10 mouse cellular contexts compared by ENCODE assay signal in genomic region chr16:13351268-13351667, GRCm38 (mm10).
DNase-seq lines count a peak whose midpoint lies in the region; ATAC-seq and TF ChIP-seq lines count a peak whose summit lies in the region.
"Had no signal": no experiment of that assay in that cellular context is flagged by ENCODE, and none has a peak within 500 bp of the region (broad histone marks: within the 10 kb centered on the region; RNA-seq: fewer than 3 reads in every experiment).

No protein-coding gene starts in this region.

- H3K36me3 ChIP-seq in intestine, embryonic 16.5 days (ENCODE audit: control insufficient read depth, insufficient read depth, low read length) = no peaks in the 10 kb centered on the region
- H3K36me3 ChIP-seq in intestine, embryonic 15.5 days = no peaks in the 10 kb centered on the region
- no peaks in the 10 kb centered on the region for H3K36me3 ChIP-seq in ES-E14 (ENCODE audit: control insufficient read depth, insufficient read depth, low read length, poor library complexity, severe bottlenecking)
- H3K36me3 ChIP-seq in forebrain, embryonic 11.5 days (ENCODE audit: control insufficient read depth, insufficient read depth, low read length) = no peaks in the 10 kb centered on the region

- no peak overlapping the region for H3K27ac ChIP-seq in intestine, embryonic 16.5 days (ENCODE audit: low read length)
- H3K27ac ChIP-seq in intestine, embryonic 15.5 days = no peak overlapping the region
- no peak overlapping the region for H3K27ac ChIP-seq in ES-E14 (ENCODE audit: insufficient read depth, low read depth, low read length, poor library complexity, severe bottlenecking)
- no peak overlapping the region for H3K27ac ChIP-seq in forebrain, embryonic 11.5 days (ENCODE audit: low read depth, low read length)

- H3K4me3 ChIP-seq in intestine, embryonic 16.5 days (ENCODE audit: low read length) = no peak overlapping the region
- H3K4me3 ChIP-seq in intestine, embryonic 15.5 days (replicated peaks) = no peak overlapping the region
- no peak overlapping the region for H3K4me3 ChIP-seq in ES-E14 (ENCODE audit: insufficient read depth in 1 of 2, low read depth in 1 of 2, low read length in 2 of 2, poor library complexity in 1 of 2, severe bottlenecking in 1 of 2)
- no peak overlapping the region for H3K4me3 ChIP-seq in forebrain, embryonic 11.5 days (ENCODE audit: low read depth, low read length)

- ATAC-seq in intestine, embryonic 16.5 days = 0 out of 2 replicates have a peak, but pooled peaks have one; percentile 40
- ATAC-seq in intestine, embryonic 15.5 days = no peak
- no peak for ATAC-seq in forebrain, embryonic 11.5 days (replicated peaks; ENCODE audit: low FRiP score)

- H3K4me2 ChIP-seq in intestine, embryonic 16.5 days (ENCODE audit: low read depth, low read length) = no peak overlapping the region
- no peak overlapping the region for H3K4me2 ChIP-seq in intestine, embryonic 15.5 days (replicated peaks)
- no peak overlapping the region for H3K4me2 ChIP-seq in forebrain, embryonic 11.5 days (ENCODE audit: low read depth, low read length, severe bottlenecking)

- DNase-seq in A20 (ENCODE audit: low read depth, low spot score) (peak; percentile 38), ES-E14 (ENCODE audit: low read depth, low spot score) (no peak)
- DNase-seq in kidney, postnatal 14 days = peak; percentile 32
- no peak for DNase-seq in forebrain, embryonic 11.5 days (ENCODE audit: low spot score)
- no peak for DNase-seq in left cerebral cortex, adult 9 months (ENCODE audit: low spot score in 2 of 2)
- DNase-seq in testis, postnatal 10 days (ENCODE audit: low spot score) = no peak
- DNase-seq: heart, postnatal 14 days; right cerebral cortex, postnatal 14 days had no signal

- H3K27me3 ChIP-seq in intestine, embryonic 16.5 days (replicated peaks; ENCODE audit: control insufficient read depth, insufficient read depth, low read length) = no peaks in the 10 kb centered on the region
- H3K27me3 ChIP-seq in intestine, embryonic 15.5 days (replicated peaks) = no peaks in the 10 kb centered on the region
- no peaks in the 10 kb centered on the region for H3K27me3 ChIP-seq in forebrain, embryonic 11.5 days (ENCODE audit: control insufficient read depth, insufficient read depth, low read length)

- peaks cover 8% of the 10 kb centered on the region for H3K4me1 ChIP-seq in intestine, embryonic 16.5 days (ENCODE audit: control insufficient read depth, insufficient read depth, low read length)
- H3K4me1 ChIP-seq in intestine, embryonic 15.5 days (replicated peaks) = no peaks in the 10 kb centered on the region
- H3K4me1 ChIP-seq in ES-E14 (ENCODE audit: control insufficient read depth in 2 of 2, insufficient read depth in 2 of 2, low read length in 2 of 2, poor library complexity in 1 of 2) = no peaks in the 10 kb centered on the region
- H3K4me1 ChIP-seq in forebrain, embryonic 11.5 days (replicated peaks; ENCODE audit: control insufficient read depth, insufficient read depth, low read length) = peaks cover 2% of the 10 kb centered on the region; the same call in 1 of the 2 replicates

- H3K9me3 ChIP-seq in intestine, embryonic 16.5 days (ENCODE audit: control insufficient read depth, low read length) = no peaks in the 10 kb centered on the region
- no peaks in the 10 kb centered on the region for H3K9me3 ChIP-seq in intestine, embryonic 15.5 days
- H3K9me3 ChIP-seq in ES-E14 (ENCODE audit: control insufficient read depth, insufficient read depth, low read depth, low read length) = no peaks in the 10 kb centered on the region
- H3K9me3 ChIP-seq in forebrain, embryonic 11.5 days (ENCODE audit: control insufficient read depth, low read length) = no peaks in the 10 kb centered on the region

- no peak overlapping the region for H3K9ac ChIP-seq in intestine, embryonic 16.5 days (ENCODE audit: low read depth, low read length)
- no peak overlapping the region for H3K9ac ChIP-seq in intestine, embryonic 15.5 days
- H3K9ac ChIP-seq in ES-E14 (ENCODE audit: insufficient read depth, low read depth, low read length, poor library complexity, severe bottlenecking) = no peak overlapping the region
- H3K9ac ChIP-seq in forebrain, embryonic 11.5 days (ENCODE audit: low read length) = no peak overlapping the region

- in situ Hi-C loops in ES-E14 (cut with MboI; ENCODE audit: low sequenced_read_pairs in 2 of 2, unreplicated experiment in 2 of 2) = no loop called here

TF ChIP-seq in ES-E14, 5 proteins besides CTCF, POLR2A, EP300 and RAD21:
- TF ChIP-seq ZC3H11A (IDR thresholded peaks at IDR 0.05; ENCODE audit: borderline replicate concordance, low read depth, low read length) = no peak
- TF ChIP-seq HCFC1 (IDR thresholded peaks at IDR 0.05; ENCODE audit: borderline replicate concordance, insufficient read depth, low read length) = no peak
- peak; percentile 75; the same call in 1 of the 2 replicates for TF ChIP-seq ZNF384 (IDR thresholded peaks at IDR 0.05; ENCODE audit: low read depth, low read length)
- TF ChIP-seq CHD2 (IDR thresholded peaks at IDR 0.05; ENCODE audit: low read depth, low read length) = no peak
- no peak for TF ChIP-seq MAFK (IDR thresholded peaks at IDR 0.05; ENCODE audit: insufficient read depth, low read depth, low read length)
TF ChIP-seq in ES-E14: peak in this region for 1.

Comparison
In these comparisons a context has a peak if more than half of its experiments do, and no peak if none do; other contexts are left out.
1. DNase-seq: peak in A20 (single experiment) and kidney, postnatal 14 days (single experiment); none in ES-E14 (single experiment), forebrain, embryonic 11.5 days (single experiment), left cerebral cortex, adult 9 months (0 of 2) and testis, postnatal 10 days (single experiment).